Mouse (Mus musculus): ENCODE data around the gene Utrn.

DNA sequence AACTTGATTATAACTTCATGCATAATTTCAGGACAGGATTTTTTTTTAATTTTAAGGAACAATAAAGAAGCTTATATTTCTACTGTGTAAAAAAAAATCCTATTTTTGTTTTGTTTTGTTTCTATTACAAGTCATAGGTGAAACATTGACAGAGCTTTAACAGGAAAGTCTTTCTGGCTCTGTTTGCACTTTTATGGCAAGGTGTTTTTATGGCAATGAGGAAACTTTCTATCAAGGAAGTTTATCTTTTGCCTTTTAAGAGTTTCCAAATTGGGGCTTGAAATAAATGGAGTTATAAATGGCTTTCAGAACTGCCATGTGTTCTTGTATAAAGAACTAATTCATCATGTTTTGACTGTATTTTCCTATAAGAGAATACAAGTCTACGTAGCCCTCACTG lies 385.7 kb downstream of the Utrn start:
- no peak for TF ChIP-seq CTCF (IDR thresholded peaks at IDR 0.05; ENCODE audit: low read depth, low read length)
- TF ChIP-seq POLR2A (IDR thresholded peaks at IDR 0.05; ENCODE audit: borderline replicate concordance, low read depth, low read length), result no peak

Measured in bone marrow macrophage, adult 2 months (primary cell).